Mouse (Mus musculus): ENCODE results near the gene Gm28305. TPM values are rescaled to one million over a fixed set of nuclear protein-coding genes. Genes with fewer than 3 reads are reported as not detected.

Gm28305 gene
- total and polyA plus RNA-seq, 2 experiments from 2014 or later, result not detected

DNA sequence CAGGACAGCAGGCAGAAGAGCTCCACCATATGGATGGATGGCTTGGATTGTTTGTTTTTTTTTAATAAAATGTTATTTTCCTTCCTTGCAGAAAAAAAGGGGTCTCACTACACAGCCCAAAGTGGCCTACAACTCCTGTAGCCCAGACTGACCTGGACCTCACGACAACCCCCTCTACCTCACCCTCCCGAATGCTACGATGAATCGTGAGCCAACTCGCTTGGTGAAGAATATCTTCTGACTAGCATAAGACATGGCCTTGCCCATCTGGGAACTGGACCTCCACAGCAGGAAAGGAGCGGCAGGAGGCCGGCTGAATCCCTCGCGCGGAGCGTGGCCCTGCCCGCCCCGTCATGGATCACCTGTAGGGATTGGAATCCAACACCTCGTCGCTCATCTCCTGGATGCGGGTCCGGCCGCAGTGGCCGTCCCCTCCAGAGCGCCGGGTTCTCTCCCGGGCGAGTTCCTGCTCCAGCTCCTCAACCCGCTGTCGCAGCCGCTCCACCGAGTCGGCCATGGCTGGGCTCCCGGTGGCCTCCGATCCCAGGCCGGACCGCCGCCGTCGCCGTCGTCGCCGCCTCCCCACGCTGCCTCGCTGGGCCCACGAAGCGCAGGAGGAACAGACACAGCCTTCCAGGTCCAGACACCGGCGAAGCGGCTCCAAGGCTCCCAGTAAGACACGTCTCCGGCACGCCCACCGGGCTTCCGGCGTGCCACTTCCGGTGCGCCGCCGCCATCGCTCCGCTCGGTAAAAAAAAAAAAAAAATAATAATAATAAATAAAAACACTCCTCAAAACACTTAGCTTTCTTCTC lies 22.2 kb downstream of the Gm28305 start, which contains the start of gene Uba5:
Uba5 (minus strand) TSS at position 705 of the 814 bp plus-strand sequence.
- DNase-seq (ENCODE audit: low spot score), result peak; percentile 85
- H3K4me2 ChIP-seq (ENCODE audit: low read depth, low read length, poor library complexity, severe bottlenecking), result peak within 1 kb of the TSS; percentile 83
- peak within 1 kb of the TSS; percentile 85 for H3K9ac ChIP-seq (replicated peaks; ENCODE audit: low read length, poor library complexity, severe bottlenecking)
- H3K4me1 ChIP-seq (ENCODE audit: insufficient read depth, low read length), result peaks cover 14% of the 10 kb centered on the region
- no peaks in the 10 kb centered on the region for H3K27me3 ChIP-seq (ENCODE audit: insufficient read depth, low read length)
- ATAC-seq (ENCODE audit: low FRiP score), result peak; percentile 83
- no peak for TF ChIP-seq CTCF (IDR thresholded peaks at IDR 0.05)
- peak within 1 kb of the TSS; percentile 99 for H3K4me3 ChIP-seq (ENCODE audit: low read depth, low read length)
- H3K36me3 ChIP-seq (ENCODE audit: insufficient read depth, low read length), result peaks cover 19% of the 10 kb centered on the region
- 1% methylated on average over 57 of the region's 59 CpGs for WGBS
- H3K9me3 ChIP-seq (ENCODE audit: low read length), result no peaks in the 10 kb centered on the region
- H3K27ac ChIP-seq (ENCODE audit: low read depth, low read length), result peak within 1 kb of the TSS; percentile 80

- Histone ChIP-seq H3K9me3 (ENCODE audit: low read length) (no peaks in the 10 kb centered on the region), H3K4me3 (ENCODE audit: low read depth, low read length) (peak within 1 kb of the TSS; percentile 99), H3K9ac (replicated peaks; ENCODE audit: low read length, poor library complexity, severe bottlenecking) (peak within 1 kb of the TSS; percentile 85), H3K36me3 (ENCODE audit: insufficient read depth, low read length) (peaks cover 12% of the 10 kb centered on the region), H3K4me1 (ENCODE audit: insufficient read depth, low read length) (peaks cover 14% of the 10 kb centered on the region), H3K27ac (ENCODE audit: low read depth, low read length) (peak within 1 kb of the TSS; percentile 80), H3K27me3 (ENCODE audit: insufficient read depth, low read length) (no peaks in the 10 kb centered on the region), H3K4me2 (ENCODE audit: low read depth, low read length, poor library complexity, severe bottlenecking) (peak within 1 kb of the TSS; percentile 83)
- ATAC-seq (ENCODE audit: low FRiP score), result peak; percentile 97
- no peak for TF ChIP-seq CTCF (IDR thresholded peaks at IDR 0.05)
- DNase-seq (ENCODE audit: low spot score), result peak; percentile 93
- WGBS, result under 1% methylated on average over 28 of the region's 30 CpGs
Measured at GRCm38 (mm10) chr9:104063244-104063961, 22.9 kb downstream of the Gm28305 start, which contains the start of gene Acad11. Gene Acad11, plus strand, starts transcription at chr9:104063377.

DNA sequence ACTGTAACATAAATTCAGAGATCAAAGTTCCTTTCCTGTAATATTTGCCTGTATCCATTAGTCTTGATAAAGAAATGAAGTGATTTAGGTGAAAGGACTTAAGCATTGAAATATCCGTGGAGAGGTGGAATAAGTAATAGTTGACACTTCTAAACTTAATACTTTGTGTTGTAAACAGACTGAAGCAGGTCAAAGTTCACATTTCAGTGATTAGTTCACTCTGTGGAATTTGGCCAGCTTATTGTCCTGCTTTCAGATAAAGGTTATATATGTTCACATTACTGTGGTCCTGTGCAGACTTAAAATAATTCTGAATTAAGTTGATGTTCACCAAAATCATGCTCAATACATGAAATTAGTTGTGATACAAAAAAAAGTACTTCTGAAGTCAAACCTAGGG lies 24.1 kb downstream of the Gm28305 start:
- WGBS, result 21% methylated on average over 1 of the region's 1 CpGs
- peaks cover 10% of the 10 kb centered on the region for H3K36me3 ChIP-seq (ENCODE audit: insufficient read depth, low read length)
- H3K4me1 ChIP-seq (ENCODE audit: insufficient read depth, low read length), result peaks cover 14% of the 10 kb centered on the region
- H3K27me3 ChIP-seq (ENCODE audit: insufficient read depth, low read length), result no peaks in the 10 kb centered on the region
- TF ChIP-seq CTCF (IDR thresholded peaks at IDR 0.05), result no peak
- no peak for ATAC-seq (ENCODE audit: low FRiP score)
- H3K4me3 ChIP-seq (ENCODE audit: low read depth, low read length), result no peak overlapping the region
- no peaks in the 10 kb centered on the region for H3K9me3 ChIP-seq (ENCODE audit: low read length)
- no peak overlapping the region for H3K27ac ChIP-seq (ENCODE audit: low read depth, low read length)
- H3K4me2 ChIP-seq (ENCODE audit: low read depth, low read length, poor library complexity, severe bottlenecking), result no peak overlapping the region
- no peak for DNase-seq (ENCODE audit: low spot score)
- H3K9ac ChIP-seq (replicated peaks; ENCODE audit: low read length, poor library complexity, severe bottlenecking), result no peak overlapping the region

DNA sequence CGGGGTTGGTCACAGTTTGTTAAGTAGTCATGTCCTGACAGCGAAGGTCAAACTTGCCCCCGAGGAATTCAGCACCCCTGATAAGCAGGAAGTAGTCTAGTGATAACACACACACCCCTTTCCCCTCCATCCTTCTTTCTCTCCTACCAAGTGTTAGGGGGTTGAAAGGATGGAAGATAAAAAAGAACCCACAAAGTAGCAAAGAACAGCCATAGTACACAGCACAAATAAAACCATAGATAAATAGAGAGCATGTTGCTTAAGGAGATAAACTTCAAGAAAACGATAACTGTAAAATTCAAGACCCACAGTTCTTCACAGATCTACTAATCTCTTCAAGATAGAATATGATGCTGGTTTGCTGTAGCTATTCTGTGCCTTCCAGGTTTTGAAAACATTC lies 29.8 kb downstream of the Gm28305 start:
- Histone ChIP-seq H3K4me3 (ENCODE audit: low read depth, low read length) (no peak overlapping the region), H3K27ac (ENCODE audit: low read depth, low read length) (no peak overlapping the region), H3K36me3 (ENCODE audit: insufficient read depth, low read length) (no peaks in the 10 kb centered on the region), H3K4me2 (ENCODE audit: low read depth, low read length, poor library complexity, severe bottlenecking) (no peak overlapping the region), H3K9me3 (ENCODE audit: low read length) (no peaks in the 10 kb centered on the region), H3K9ac (replicated peaks; ENCODE audit: low read length, poor library complexity, severe bottlenecking) (no peak overlapping the region), H3K4me1 (ENCODE audit: insufficient read depth, low read length) (no peaks in the 10 kb centered on the region), H3K27me3 (ENCODE audit: insufficient read depth, low read length) (no peaks in the 10 kb centered on the region)
- no peak for DNase-seq (ENCODE audit: low spot score)
- ATAC-seq (ENCODE audit: low FRiP score), result no peak
- 88% methylated on average over 4 of the region's 4 CpGs for WGBS
- TF ChIP-seq CTCF (IDR thresholded peaks at IDR 0.05), result no peak

DNA sequence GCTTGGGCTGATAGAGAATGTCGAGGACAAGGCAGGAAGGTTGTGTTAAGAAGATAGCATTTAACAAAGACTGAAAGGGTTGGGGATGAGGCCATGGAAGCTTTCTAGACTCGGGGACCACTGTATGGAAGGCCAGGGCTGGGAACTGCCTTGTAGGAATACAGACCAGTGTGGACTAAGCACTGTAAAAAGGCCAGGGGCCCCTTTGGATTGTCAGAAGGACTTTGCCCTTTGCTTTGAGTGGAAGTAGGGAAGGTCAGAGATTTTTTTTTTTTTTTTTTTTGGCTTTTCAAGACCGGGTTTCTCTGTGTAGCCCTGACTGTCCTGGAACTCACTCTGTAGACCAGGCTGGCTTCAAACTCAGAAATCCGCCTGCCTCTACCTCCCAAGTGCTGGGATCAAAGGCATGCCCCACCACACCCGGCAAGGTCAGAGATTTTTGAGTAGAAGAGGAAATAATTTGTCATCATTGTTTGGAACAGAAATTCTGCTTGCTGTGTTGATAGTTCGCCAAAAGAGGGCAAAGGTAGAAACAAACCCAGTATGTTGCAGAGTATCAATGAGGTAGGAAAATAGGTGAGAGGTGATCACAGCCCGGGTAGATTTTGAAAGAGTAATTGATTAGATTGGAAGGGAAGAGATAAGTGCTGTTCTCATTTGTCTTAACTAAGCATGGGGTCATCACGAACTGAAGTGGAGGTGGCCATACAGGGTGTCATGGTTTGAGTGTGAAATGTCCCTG lies 30.6 kb downstream of the Gm28305 start:
- ATAC-seq (ENCODE audit: low FRiP score) (no peak), DNase-seq (ENCODE audit: low spot score) (no peak)
- TF ChIP-seq CTCF (IDR thresholded peaks at IDR 0.05), result no peak
- Histone ChIP-seq H3K4me3 (ENCODE audit: low read depth, low read length) (no peak overlapping the region), H3K27ac (ENCODE audit: low read depth, low read length) (no peak overlapping the region), H3K9ac (replicated peaks; ENCODE audit: low read length, poor library complexity, severe bottlenecking) (no peak overlapping the region), H3K36me3 (ENCODE audit: insufficient read depth, low read length) (no peaks in the 10 kb centered on the region), H3K4me2 (ENCODE audit: low read depth, low read length, poor library complexity, severe bottlenecking) (no peak overlapping the region), H3K27me3 (ENCODE audit: insufficient read depth, low read length) (no peaks in the 10 kb centered on the region), H3K4me1 (ENCODE audit: insufficient read depth, low read length) (no peaks in the 10 kb centered on the region), H3K9me3 (ENCODE audit: low read length) (no peaks in the 10 kb centered on the region)
- 85% methylated on average over 8 of the region's 8 CpGs for WGBS
